Mouse (Mus musculus) CD4-positive, CD25-positive, alpha-beta regulatory T cell, adult 4 months (primary cell): ENCODE results near the gene Kmt2b. TPM values are rescaled to one million over a fixed set of nuclear protein-coding genes. Genes with fewer than 3 reads are reported as not detected.
A peak's percentile ranks its signal among the peaks of the same experiment; 100 is the strongest.

Experiments used
- ATAC-seq: one replicate; pipeline ENCODE4 v1.8.0; 2017
- polyA plus RNA-seq, 2 experiments: library from polyadenylated mRNA; unstranded; fragments of 100-300 nt; shearing (Covaris generic); gene quantifications; one replicate each; pipeline ENCODE4 v1.2.1; 2017

Kmt2b gene
- polyA plus RNA-seq, 2 experiments from 2014 or later, result 16.4 to 21.6 TPM

- ATAC-seq, result peak; percentile 97
Observed at GRCm38 (mm10) chr7:30599933-30600353, 11.4 kb upstream of the Kmt2b start.

GRCm38 (mm10) chr7:30598786-30599185 lies 10.3 kb upstream of the Kmt2b start, which contains the start of gene Zbtb32:
Zbtb32 (minus strand) TSS chr7:30598909.
- no peak for ATAC-seq

- ATAC-seq, result no peak
Observed at GRCm38 (mm10) chr7:30596811-30597210, 8.3 kb upstream of the Kmt2b start.

GRCm38 (mm10) chr7:30596093-30596492 lies 7.6 kb upstream of the Kmt2b start:
- ATAC-seq, result no peak

GRCm38 (mm10) chr7:30594510-30595024 lies 6.0 kb upstream of the Kmt2b start:
- ATAC-seq, result peak; percentile 37

GRCm38 (mm10) chr7:30593579-30594509 lies 5.3 kb upstream of the Kmt2b start:
- ATAC-seq, result peak; percentile 48

GRCm38 (mm10) chr7:30592772-30593423 lies 4.4 kb upstream of the Kmt2b start:
- no peak for ATAC-seq

GRCm38 (mm10) chr7:30591605-30591951 lies 3.1 kb upstream of the Kmt2b start:
- ATAC-seq, result no peak

- ATAC-seq, result no peak
Observed at GRCm38 (mm10) chr7:30590927-30591604, 2.5 kb upstream of the Kmt2b start.

- ATAC-seq, result peak; percentile 21
Observed at GRCm38 (mm10) chr7:30589435-30590301, 1.1 kb upstream of the Kmt2b start.

- ATAC-seq, result peak; percentile 30
Observed at GRCm38 (mm10) chr7:30587842-30588667, 471 bp downstream of the Kmt2b start.

- no peak for ATAC-seq
Observed at GRCm38 (mm10) chr7:30586455-30587020, 2.0 kb downstream of the Kmt2b start.

- no peak for ATAC-seq
Observed at GRCm38 (mm10) chr7:30585170-30585569, 3.4 kb downstream of the Kmt2b start.

GRCm38 (mm10) chr7:30584339-30584738 lies 4.2 kb downstream of the Kmt2b start:
- no peak for ATAC-seq

- no peak for ATAC-seq
Observed at GRCm38 (mm10) chr7:30581547-30581946, 7.0 kb downstream of the Kmt2b start.

GRCm38 (mm10) chr7:30579950-30580349 lies 8.6 kb downstream of the Kmt2b start:
- ATAC-seq, result no peak

GRCm38 (mm10) chr7:30572969-30573368 lies 15.6 kb downstream of the Kmt2b start:
- ATAC-seq, result no peak

- ATAC-seq, result no peak
Observed at GRCm38 (mm10) chr7:30572389-30572788, 16.1 kb downstream of the Kmt2b start.

- ATAC-seq, result no peak
Observed at GRCm38 (mm10) chr7:30567555-30567954, 21.0 kb downstream of the Kmt2b start.

GRCm38 (mm10) chr7:30566033-30566432 lies 22.5 kb downstream of the Kmt2b start:
- ATAC-seq, result no peak
